Mouse (Mus musculus): ENCODE measurements around the gene Dlst. TPM values are rescaled to one million over a fixed set of nuclear protein-coding genes. Genes with fewer than 3 reads are reported as not detected.

Gene Dlst
- polyA plus RNA-seq, 1 experiment from 2014 or later, result 123 TPM

DNA sequence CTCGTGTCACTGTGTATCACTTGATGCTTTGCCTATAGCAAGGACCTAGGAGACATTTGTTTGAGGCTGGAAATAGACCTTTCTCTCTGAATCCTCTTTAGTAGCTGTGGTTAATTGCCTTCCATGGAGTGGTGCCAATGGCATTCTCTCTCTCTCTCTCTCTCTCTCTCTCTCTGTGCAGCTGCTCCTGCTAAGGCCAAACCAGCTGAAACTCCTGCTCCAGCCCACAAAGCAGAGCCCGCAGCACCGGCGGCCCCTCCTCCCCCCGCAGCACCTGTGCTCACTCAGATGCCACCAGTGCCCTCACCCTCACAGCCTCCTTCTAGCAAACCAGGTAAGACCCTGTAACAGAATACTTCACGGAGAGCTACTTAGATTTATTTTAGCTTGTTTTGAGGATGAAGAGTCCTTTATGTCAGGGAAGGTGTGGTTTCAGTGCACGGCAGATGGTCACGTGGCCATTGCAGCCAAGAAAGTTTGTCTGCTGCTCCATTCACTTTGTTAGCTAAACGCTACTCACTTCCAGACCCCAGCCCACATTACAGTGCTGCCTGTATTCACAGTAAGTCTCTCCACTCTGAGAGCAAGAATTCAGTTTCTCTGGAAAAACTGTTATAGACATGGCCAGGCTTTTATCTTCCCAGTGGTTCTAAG is 11.3 kb downstream of the Dlst start:
- H3K4me1 ChIP-seq (replicated peaks; ENCODE audit: insufficient read depth, low read length), result no peaks in the 10 kb centered on the region
- H3K36me3 ChIP-seq (ENCODE audit: insufficient read depth, low read length), result peaks cover 54% of the 10 kb centered on the region
- no peak overlapping the region for H3K27ac ChIP-seq
- no peak for DNase-seq (ENCODE audit: low spot score)
- no peaks in the 10 kb centered on the region for H3K9me3 ChIP-seq (replicated peaks; ENCODE audit: low read length)
- no peak overlapping the region for H3K4me2 ChIP-seq (ENCODE audit: low read length)
- no peak for TF ChIP-seq CTCF (IDR thresholded peaks at IDR 0.05; ENCODE audit: low read depth)
- H3K9ac ChIP-seq (ENCODE audit: low read depth, low read length), result no peak overlapping the region
- WGBS, result 85% methylated on average over 9 of the region's 9 CpGs
- H3K4me3 ChIP-seq (replicated peaks; ENCODE audit: low read depth, low read length), result no peak overlapping the region
- no peaks in the 10 kb centered on the region for H3K27me3 ChIP-seq (ENCODE audit: insufficient read depth, low read length)
- no peak for ATAC-seq (replicated peaks; ENCODE audit: low FRiP score, low read depth)

DNA sequence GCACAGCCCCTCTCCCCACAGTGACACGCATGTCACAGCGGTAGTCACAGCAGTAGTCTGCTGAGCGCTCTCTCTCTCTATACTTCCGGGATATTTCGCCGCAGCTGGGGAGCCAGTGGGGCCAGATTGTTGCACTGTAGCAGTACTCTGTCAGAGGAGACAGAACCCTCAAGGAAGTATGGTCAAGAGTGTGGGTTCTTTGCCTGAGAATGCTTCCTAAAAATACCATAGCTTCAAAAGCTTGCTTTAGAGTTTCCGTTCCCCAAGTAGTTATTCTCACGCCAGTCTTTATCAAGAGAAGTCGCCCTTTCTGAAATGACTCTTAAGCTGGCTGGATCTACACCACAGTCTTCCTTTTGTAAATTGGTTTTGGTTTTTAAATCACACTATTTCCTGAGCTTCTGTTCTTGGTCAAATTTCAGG is 12.5 kb downstream of the Dlst start:
- TF ChIP-seq CTCF (IDR thresholded peaks at IDR 0.05; ENCODE audit: low read depth), result no peak
- Histone ChIP-seq H3K4me1 (replicated peaks; ENCODE audit: insufficient read depth, low read length) (no peaks in the 10 kb centered on the region), H3K4me2 (ENCODE audit: low read length) (no peak overlapping the region), H3K27ac (no peak overlapping the region), H3K9me3 (replicated peaks; ENCODE audit: low read length) (no peaks in the 10 kb centered on the region), H3K36me3 (ENCODE audit: insufficient read depth, low read length) (peaks cover 64% of the 10 kb centered on the region), H3K4me3 (replicated peaks; ENCODE audit: low read depth, low read length) (no peak overlapping the region), H3K27me3 (ENCODE audit: insufficient read depth, low read length) (no peaks in the 10 kb centered on the region), H3K9ac (ENCODE audit: low read depth, low read length) (no peak overlapping the region)
- ATAC-seq (replicated peaks; ENCODE audit: low FRiP score, low read depth), result no peak
- DNase-seq (ENCODE audit: low spot score), result no peak
- WGBS, result 94% methylated on average over 9 of the region's 9 CpGs

DNA sequence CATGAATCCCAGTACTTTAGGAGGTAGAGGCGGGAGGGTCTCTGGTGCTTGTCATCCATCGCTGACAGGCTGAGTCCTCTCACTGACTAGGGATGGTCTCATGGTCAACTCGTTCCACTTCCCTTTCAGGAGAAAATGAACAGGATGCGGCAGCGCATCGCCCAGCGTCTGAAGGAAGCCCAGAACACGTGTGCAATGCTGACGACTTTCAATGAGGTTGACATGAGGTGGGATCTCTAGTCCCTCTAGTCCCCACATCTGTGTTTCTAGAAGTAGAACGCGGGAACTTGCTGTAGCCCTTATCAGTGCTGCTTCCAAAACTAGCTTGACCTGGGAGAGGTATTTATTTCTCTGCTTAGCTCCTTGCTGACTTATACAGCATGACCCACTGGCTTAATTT is 13.0 kb downstream of the Dlst start:
- no peak for ATAC-seq (replicated peaks; ENCODE audit: low FRiP score, low read depth)
- H3K9ac ChIP-seq (ENCODE audit: low read depth, low read length), result no peak overlapping the region
- H3K4me3 ChIP-seq (replicated peaks; ENCODE audit: low read depth, low read length), result no peak overlapping the region
- no peak overlapping the region for H3K4me2 ChIP-seq (ENCODE audit: low read length)
- H3K9me3 ChIP-seq (replicated peaks; ENCODE audit: low read length), result no peaks in the 10 kb centered on the region
- WGBS, result 94% methylated on average over 11 of the region's 11 CpGs
- no peaks in the 10 kb centered on the region for H3K27me3 ChIP-seq (ENCODE audit: insufficient read depth, low read length)
- TF ChIP-seq CTCF (IDR thresholded peaks at IDR 0.05; ENCODE audit: low read depth), result no peak
- no peak for DNase-seq (ENCODE audit: low spot score)
- H3K36me3 ChIP-seq (ENCODE audit: insufficient read depth, low read length), result peaks cover 64% of the 10 kb centered on the region
- H3K4me1 ChIP-seq (replicated peaks; ENCODE audit: insufficient read depth, low read length), result no peaks in the 10 kb centered on the region
- no peak overlapping the region for H3K27ac ChIP-seq

DNA sequence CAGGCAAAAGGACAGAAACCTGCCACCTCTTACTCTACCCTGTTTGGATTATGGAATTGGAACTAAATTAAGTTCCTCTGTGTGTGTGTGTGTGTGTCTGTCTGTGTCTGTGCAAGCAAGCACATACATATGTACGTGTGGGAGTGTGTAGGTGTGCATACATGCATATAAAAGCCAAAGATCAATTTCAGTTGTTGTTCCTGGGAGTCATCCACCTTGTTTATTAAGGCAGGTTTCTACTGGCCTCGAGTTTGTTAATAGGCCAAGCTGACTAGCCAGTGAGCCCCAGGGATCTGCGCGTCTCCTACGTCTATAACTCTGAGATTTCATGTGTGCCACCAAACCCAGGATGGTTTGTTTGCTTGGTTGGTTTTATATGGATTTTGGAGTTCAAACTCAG is 14.1 kb downstream of the Dlst start:
- Histone ChIP-seq H3K36me3 (ENCODE audit: insufficient read depth, low read length) (peaks cover 63% of the 10 kb centered on the region), H3K9me3 (replicated peaks; ENCODE audit: low read length) (no peaks in the 10 kb centered on the region), H3K4me2 (ENCODE audit: low read length) (no peak overlapping the region), H3K27ac (no peak overlapping the region), H3K9ac (ENCODE audit: low read depth, low read length) (no peak overlapping the region), H3K4me1 (replicated peaks; ENCODE audit: insufficient read depth, low read length) (no peaks in the 10 kb centered on the region), H3K27me3 (ENCODE audit: insufficient read depth, low read length) (no peaks in the 10 kb centered on the region), H3K4me3 (replicated peaks; ENCODE audit: low read depth, low read length) (no peak overlapping the region)
- WGBS, result 87% methylated on average over 5 of the region's 5 CpGs
- TF ChIP-seq CTCF (IDR thresholded peaks at IDR 0.05; ENCODE audit: low read depth), result no peak
- no peak for DNase-seq (ENCODE audit: low spot score)
- no peak for ATAC-seq (replicated peaks; ENCODE audit: low FRiP score, low read depth)

DNA sequence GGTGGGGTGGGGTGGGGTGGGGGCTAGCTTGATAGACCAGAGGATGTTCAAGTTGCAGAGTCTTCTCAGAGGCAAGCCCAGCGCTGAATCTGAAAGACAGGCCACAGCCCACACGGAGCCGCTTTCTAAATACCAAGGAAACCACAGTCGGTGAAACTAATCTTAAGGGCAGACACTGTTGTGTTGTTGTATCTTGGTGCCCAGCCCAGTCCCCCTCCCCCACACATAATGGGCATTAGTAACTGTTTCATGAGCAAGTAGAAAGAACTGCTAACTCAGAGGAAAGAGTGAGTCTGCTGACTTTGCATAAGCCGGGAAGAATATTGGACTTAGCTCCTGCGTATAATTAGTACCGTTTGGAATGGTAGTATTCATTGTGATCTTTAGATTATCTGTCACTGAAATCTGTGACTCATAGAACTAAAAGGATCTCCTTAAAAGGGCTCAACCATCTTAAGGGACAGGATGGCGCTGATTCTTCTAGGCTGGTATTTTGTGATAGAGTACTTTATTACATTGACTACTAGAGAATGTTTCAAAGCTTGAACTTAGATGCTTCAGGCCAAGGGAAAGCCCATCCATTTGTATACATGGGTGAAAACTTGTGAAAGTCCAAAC is 16.5 kb downstream of the Dlst start:
- Histone ChIP-seq H3K4me3 (replicated peaks; ENCODE audit: low read depth, low read length) (no peak overlapping the region), H3K27me3 (ENCODE audit: insufficient read depth, low read length) (no peaks in the 10 kb centered on the region), H3K9me3 (replicated peaks; ENCODE audit: low read length) (no peaks in the 10 kb centered on the region), H3K4me2 (ENCODE audit: low read length) (no peak overlapping the region), H3K27ac (no peak overlapping the region), H3K4me1 (replicated peaks; ENCODE audit: insufficient read depth, low read length) (no peaks in the 10 kb centered on the region), H3K36me3 (ENCODE audit: insufficient read depth, low read length) (peaks cover 69% of the 10 kb centered on the region), H3K9ac (ENCODE audit: low read depth, low read length) (no peak overlapping the region)
- DNase-seq (ENCODE audit: low spot score) (no peak), ATAC-seq (replicated peaks; ENCODE audit: low FRiP score, low read depth) (peak; percentile 43; the same call in 1 of the 2 replicates)
- no peak for TF ChIP-seq CTCF (IDR thresholded peaks at IDR 0.05; ENCODE audit: low read depth)
- 76% methylated on average over 8 of the region's 8 CpGs for WGBS

DNA sequence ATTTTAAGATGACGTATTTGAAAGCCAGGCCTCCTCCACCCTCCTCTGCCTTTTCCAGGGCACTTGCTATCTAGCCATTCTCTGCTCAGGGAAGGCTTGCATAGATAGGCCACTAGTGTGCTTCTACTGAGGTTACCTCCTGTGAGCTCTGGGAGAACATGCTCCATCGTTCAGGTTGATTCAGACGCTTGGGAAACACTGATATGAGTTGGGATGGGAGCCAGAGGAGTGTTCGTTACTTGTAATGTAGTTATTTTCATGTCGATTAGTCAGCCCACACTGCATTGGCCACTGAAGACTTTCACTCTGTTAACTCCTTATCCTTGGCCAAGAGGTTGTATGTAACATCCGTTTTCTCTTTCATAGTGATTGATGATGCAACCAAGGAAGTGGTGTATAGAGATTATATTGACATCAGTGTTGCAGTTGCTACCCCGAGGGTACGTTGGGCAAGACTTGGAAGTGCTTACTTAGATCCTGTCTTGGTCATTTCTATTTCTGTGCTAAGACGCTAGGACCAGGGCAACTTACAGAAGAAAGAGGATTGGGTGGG is 18.9 kb downstream of the Dlst start:
- WGBS, result 93% methylated on average over 9 of the region's 9 CpGs
- peaks cover 69% of the 10 kb centered on the region for H3K36me3 ChIP-seq (ENCODE audit: insufficient read depth, low read length)
- H3K4me2 ChIP-seq (ENCODE audit: low read length), result no peak overlapping the region
- no peak overlapping the region for H3K27ac ChIP-seq
- H3K9me3 ChIP-seq (replicated peaks; ENCODE audit: low read length), result no peaks in the 10 kb centered on the region
- no peaks in the 10 kb centered on the region for H3K4me1 ChIP-seq (replicated peaks; ENCODE audit: insufficient read depth, low read length)
- ATAC-seq (replicated peaks; ENCODE audit: low FRiP score, low read depth) (no peak), DNase-seq (ENCODE audit: low spot score) (no peak)
- TF ChIP-seq CTCF (IDR thresholded peaks at IDR 0.05; ENCODE audit: low read depth), result no peak
- H3K9ac ChIP-seq (ENCODE audit: low read depth, low read length), result no peak overlapping the region
- H3K4me3 ChIP-seq (replicated peaks; ENCODE audit: low read depth, low read length), result no peak overlapping the region
- no peaks in the 10 kb centered on the region for H3K27me3 ChIP-seq (ENCODE audit: insufficient read depth, low read length)
